Mouse (Mus musculus) hindbrain, embryonic 14.5 days (tissue): ENCODE data around the gene Mfsd2a. TPM values are rescaled to one million over a fixed set of nuclear protein-coding genes. Genes with fewer than 3 reads are reported as not detected.

Source experiments
- ATAC-seq: fragments of 200-750 bp; cut with Nextera tagmentation; 2 replicates; pipeline ENCODE4 v1.8.0; 2017; ENCODE audit warnings: moderate number of reproducible peaks, mild to moderate bottlenecking, moderate TSS enrichment, moderate library complexity; ENCODE audit not compliant: low FRiP score
- DNase-seq: peaks from one replicate; pipeline ENCODE4 v3.0.0-alpha.2; 2015; ENCODE audit warnings: low spot score
- H3K27ac ChIP-seq: fragments of 300-500 bp; sonication (generic); 2 replicates; pipeline ENCODE4 v1.5.1; 2014; ENCODE audit warnings: mild to moderate bottlenecking, moderate library complexity
- H3K27me3 ChIP-seq: fragments of 300-500 bp; sonication (generic); 2 replicates; pipeline ENCODE4 v1.6.1; 2014; ENCODE audit warnings: mild to moderate bottlenecking, low read length, mixed read lengths; ENCODE audit not compliant: control insufficient read depth, insufficient read depth
- H3K36me3 ChIP-seq: fragments of 300-500 bp; sonication (generic); replicated peaks from 2 replicates; pipeline ENCODE4 v1.6.1; 2014; ENCODE audit not compliant: control insufficient read depth, insufficient read depth
- H3K4me1 ChIP-seq: fragments of 300-500 bp; sonication (generic); replicated peaks from 2 replicates; pipeline ENCODE4 v1.6.1; 2014; ENCODE audit warnings: antibody characterized with exemption, low read length, mixed read lengths; ENCODE audit not compliant: control insufficient read depth, insufficient read depth
- H3K4me2 ChIP-seq: fragments of 300-500 bp; sonication (generic); replicated peaks from 2 replicates; pipeline ENCODE4 v1.6.1; 2014; ENCODE audit warnings: mild to moderate bottlenecking, moderate library complexity
- H3K4me3 ChIP-seq: fragments of 300-500 bp; sonication (generic); replicated peaks from 2 replicates; pipeline ENCODE4 v1.5.1; 2014; ENCODE audit warnings: mild to moderate bottlenecking, low read length
- H3K9ac ChIP-seq: fragments of 300-500 bp; sonication (generic); 2 replicates; pipeline ENCODE4 v1.6.1; 2014
- H3K9me3 ChIP-seq: fragments of 300-500 bp; sonication (generic); 2 replicates; pipeline ENCODE4 v1.6.1; 2016; ENCODE audit warnings: low read length; ENCODE audit not compliant: control insufficient read depth
- WGBS: fragments of 180-500 bp; shearing (Covaris S2); extraction: QIAGEN DNeasy Blood & Tissue Kit; methylation state at CpG from one replicate; pipeline ENCODE4 v1.1.7; 2014; 5-methylcytosine and 5-hydroxymethylcytosine counted together
- polyA plus RNA-seq: library from polyadenylated mRNA; unstranded; fragments of >200 nt; fragmentation: Nextera tagmentation; extraction: Ambion mirVana; gene quantifications from 2 replicates; pipeline ENCODE4 v1.2.1, GENCODE M21; 2014

Gene Mfsd2a
- polyA plus RNA-seq, 1 experiment from 2014 or later, result 27.9 TPM

DNA sequence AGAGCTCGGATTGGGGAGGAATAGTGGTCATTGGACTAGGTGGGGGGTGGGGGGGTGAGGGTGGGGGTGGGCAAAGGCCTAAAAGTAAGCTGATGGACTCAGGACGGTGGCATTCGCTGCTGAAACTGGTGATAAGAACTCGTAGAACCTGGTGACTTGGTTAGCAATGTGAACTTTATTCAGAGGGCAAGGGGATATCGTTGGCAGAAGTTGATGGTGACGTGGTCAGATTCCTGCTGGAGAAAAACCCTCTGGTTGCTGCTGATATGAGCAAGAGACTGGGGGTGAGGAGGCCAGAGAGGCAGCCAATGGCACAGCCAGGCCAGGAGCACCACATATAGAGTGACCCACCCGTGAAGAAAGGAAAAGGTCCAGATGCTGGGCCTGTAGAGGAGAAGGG, 20.2 kb upstream of the Mfsd2a start:
- DNase-seq, result no peak
- Histone ChIP-seq H3K36me3 (no peaks in the 10 kb centered on the region), H3K27ac (no peak overlapping the region), H3K27me3 (peaks cover 21% of the 10 kb centered on the region), H3K4me2 (no peak overlapping the region), H3K4me3 (no peak overlapping the region), H3K9me3 (no peaks in the 10 kb centered on the region), H3K9ac (no peak overlapping the region), H3K4me1 (no peaks in the 10 kb centered on the region)
- 93% methylated on average over 7 of the region's 7 CpGs for WGBS
- ATAC-seq, result no peak

GRCm38 (mm10) chr4:122980684-122981083, 19.7 kb upstream of the Mfsd2a start:
- DNase-seq (no peak), ATAC-seq (no peak)
- no peak overlapping the region for H3K4me3 ChIP-seq
- no peak overlapping the region for H3K9ac ChIP-seq
- 87% methylated on average over 2 of the region's 2 CpGs for WGBS
- H3K27ac ChIP-seq, result no peak overlapping the region
- H3K36me3 ChIP-seq, result no peaks in the 10 kb centered on the region
- H3K9me3 ChIP-seq, result no peaks in the 10 kb centered on the region
- H3K4me2 ChIP-seq, result no peak overlapping the region
- H3K4me1 ChIP-seq, result no peaks in the 10 kb centered on the region
- peaks cover 21% of the 10 kb centered on the region for H3K27me3 ChIP-seq

GRCm38 (mm10) chr4:122979826-122980225, 18.8 kb upstream of the Mfsd2a start:
- DNase-seq, result no peak
- 78% methylated on average over 3 of the region's 3 CpGs for WGBS
- H3K9me3 ChIP-seq, result no peaks in the 10 kb centered on the region
- H3K36me3 ChIP-seq, result no peaks in the 10 kb centered on the region
- H3K9ac ChIP-seq, result no peak overlapping the region
- peaks cover 21% of the 10 kb centered on the region for H3K27me3 ChIP-seq
- no peak for ATAC-seq
- H3K4me2 ChIP-seq, result no peak overlapping the region
- H3K27ac ChIP-seq, result no peak overlapping the region
- no peak overlapping the region for H3K4me3 ChIP-seq
- H3K4me1 ChIP-seq, result no peaks in the 10 kb centered on the region

GRCm38 (mm10) chr4:122978850-122979249, 17.9 kb upstream of the Mfsd2a start:
- H3K27ac ChIP-seq, result no peak overlapping the region
- ATAC-seq, result no peak
- no peaks in the 10 kb centered on the region for H3K4me1 ChIP-seq
- no peaks in the 10 kb centered on the region for H3K36me3 ChIP-seq
- H3K9ac ChIP-seq, result no peak overlapping the region
- H3K27me3 ChIP-seq, result peaks cover 18% of the 10 kb centered on the region
- H3K4me2 ChIP-seq, result no peak overlapping the region
- no peak for DNase-seq
- H3K9me3 ChIP-seq, result no peaks in the 10 kb centered on the region
- WGBS, result 84% methylated on average over 2 of the region's 2 CpGs
- no peak overlapping the region for H3K4me3 ChIP-seq

DNA sequence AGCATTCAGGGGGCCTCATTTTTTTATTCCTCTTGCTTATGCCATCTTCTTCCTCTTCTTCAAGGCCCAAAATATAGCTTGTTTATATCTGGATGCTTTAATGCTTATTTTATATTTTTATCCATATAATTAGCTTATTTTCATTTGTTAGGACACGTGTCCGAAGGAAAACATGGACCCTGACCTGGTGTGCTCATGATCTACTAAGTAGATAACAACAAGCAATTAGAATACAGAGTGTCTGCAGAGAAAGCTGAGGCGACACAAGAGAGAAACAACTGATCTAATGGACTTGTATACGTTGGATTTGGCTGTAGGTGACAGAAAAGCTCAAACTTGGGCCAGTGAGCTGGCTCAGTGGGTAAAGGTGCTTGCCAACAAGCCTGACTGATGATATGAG, 15.9 kb upstream of the Mfsd2a start:
- ATAC-seq, result no peak
- 86% methylated on average over 4 of the region's 4 CpGs for WGBS
- H3K27me3 ChIP-seq, result peaks cover 4% of the 10 kb centered on the region; the same call in 1 of the 2 replicates

GRCm38 (mm10) chr4:122974976-122975520, 14.1 kb upstream of the Mfsd2a start:
- no peak overlapping the region for H3K4me2 ChIP-seq
- H3K9me3 ChIP-seq, result no peaks in the 10 kb centered on the region
- H3K4me3 ChIP-seq, result no peak overlapping the region
- H3K27ac ChIP-seq, result no peak overlapping the region
- H3K27me3 ChIP-seq, result no peaks in the 10 kb centered on the region
- H3K36me3 ChIP-seq, result no peaks in the 10 kb centered on the region
- ATAC-seq, result no peak
- H3K4me1 ChIP-seq, result no peaks in the 10 kb centered on the region
- 89% methylated on average over 5 of the region's 5 CpGs for WGBS
- no peak for DNase-seq
- no peak overlapping the region for H3K9ac ChIP-seq

More for the DNA sequence above, 15.9 kb upstream of the Mfsd2a start:
- Histone ChIP-seq H3K9ac (no peak overlapping the region), H3K4me1 (no peaks in the 10 kb centered on the region), H3K4me2 (no peak overlapping the region), H3K36me3 (no peaks in the 10 kb centered on the region), H3K4me3 (no peak overlapping the region), H3K9me3 (no peaks in the 10 kb centered on the region), H3K27ac (no peak overlapping the region)
- no peak for DNase-seq

- Histone ChIP-seq H3K4me2 (no peak overlapping the region), H3K4me3 (no peak overlapping the region), H3K9me3 (no peaks in the 10 kb centered on the region), H3K27me3 (no peaks in the 10 kb centered on the region), H3K4me1 (no peaks in the 10 kb centered on the region), H3K27ac (no peak overlapping the region), H3K36me3 (no peaks in the 10 kb centered on the region), H3K9ac (no peak overlapping the region)
- ATAC-seq (no peak), DNase-seq (no peak)
- WGBS, result 74% methylated on average over 8 of the region's 8 CpGs
Measured at GRCm38 (mm10) chr4:122972056-122972455, 11.1 kb upstream of the Mfsd2a start.

- no peaks in the 10 kb centered on the region for H3K4me1 ChIP-seq
- H3K9me3 ChIP-seq, result no peaks in the 10 kb centered on the region
- H3K27me3 ChIP-seq, result no peaks in the 10 kb centered on the region
- no peak overlapping the region for H3K27ac ChIP-seq
- DNase-seq (no peak), ATAC-seq (no peak)
- H3K4me2 ChIP-seq, result no peak overlapping the region
- H3K36me3 ChIP-seq, result no peaks in the 10 kb centered on the region
- 86% methylated on average over 4 of the region's 4 CpGs for WGBS
- no peak overlapping the region for H3K4me3 ChIP-seq
- H3K9ac ChIP-seq, result no peak overlapping the region
Measured at GRCm38 (mm10) chr4:122971646-122972045, 10.7 kb upstream of the Mfsd2a start.

- no peaks in the 10 kb centered on the region for H3K27me3 ChIP-seq
- no peak overlapping the region for H3K27ac ChIP-seq
- no peak overlapping the region for H3K9ac ChIP-seq
- H3K4me3 ChIP-seq, result no peak overlapping the region
- no peaks in the 10 kb centered on the region for H3K36me3 ChIP-seq
- ATAC-seq, result no peak
- no peaks in the 10 kb centered on the region for H3K4me1 ChIP-seq
- H3K4me2 ChIP-seq, result no peak overlapping the region
- WGBS, result 82% methylated on average over 4 of the region's 4 CpGs
- no peaks in the 10 kb centered on the region for H3K9me3 ChIP-seq
- DNase-seq, result no peak
Measured at GRCm38 (mm10) chr4:122971191-122971590, 10.2 kb upstream of the Mfsd2a start.

- Histone ChIP-seq H3K4me1 (peaks cover under 1% of the 10 kb centered on the region; the same call in 1 of the 2 replicates), H3K27me3 (no peaks in the 10 kb centered on the region), H3K9me3 (no peaks in the 10 kb centered on the region), H3K27ac (no peak overlapping the region), H3K4me2 (no peak overlapping the region), H3K4me3 (no peak overlapping the region), H3K9ac (no peak overlapping the region), H3K36me3 (no peaks in the 10 kb centered on the region)
- ATAC-seq (no peak), DNase-seq (no peak)
- WGBS, result 72% methylated on average over 4 of the region's 4 CpGs
Measured at GRCm38 (mm10) chr4:122968106-122968505, 7.1 kb upstream of the Mfsd2a start.
